Mouse (Mus musculus) kidney, embryonic 14.5 days (tissue): ENCODE measurements around the gene Ddi2. TPM values are rescaled to one million over a fixed set of nuclear protein-coding genes. Genes with fewer than 3 reads are reported as not detected.
A peak's percentile ranks its signal among the peaks of the same experiment; 100 is the strongest.

Experiments
- ATAC-seq: fragments of 200-750 bp; cut with Nextera tagmentation; 2 replicates; pipeline ENCODE4 v1.8.0; 2017; ENCODE audit warnings: moderate number of reproducible peaks, mild to moderate bottlenecking, moderate TSS enrichment, moderate library complexity; ENCODE audit not compliant: low FRiP score, low TSS enrichment
- H3K27ac ChIP-seq: fragments of 300-500 bp; sonication (generic); 2 replicates; pipeline ENCODE4 v1.5.1; 2014; ENCODE audit warnings: low read depth, mild to moderate bottlenecking, low read length, moderate library complexity, mixed read lengths
- H3K27me3 ChIP-seq: fragments of 300-500 bp; sonication (generic); 2 replicates; pipeline ENCODE4 v1.6.1; 2014; ENCODE audit warnings: mild to moderate bottlenecking, low read length; ENCODE audit not compliant: control insufficient read depth, insufficient read depth
- H3K36me3 ChIP-seq: fragments of 300-500 bp; sonication (generic); 2 replicates; pipeline ENCODE4 v1.6.1; 2014; ENCODE audit warnings: low read length, mixed read lengths; ENCODE audit not compliant: control insufficient read depth, insufficient read depth
- H3K4me1 ChIP-seq: fragments of 300-500 bp; sonication (generic); 2 replicates; pipeline ENCODE4 v1.6.1; 2014; ENCODE audit warnings: low read length, mixed read lengths; ENCODE audit not compliant: control insufficient read depth, insufficient read depth
- H3K4me2 ChIP-seq: fragments of 300-500 bp; sonication (generic); replicated peaks from 2 replicates; pipeline ENCODE4 v1.6.1; 2014; ENCODE audit warnings: low read depth, mild to moderate bottlenecking, low read length
- H3K4me3 ChIP-seq: fragments of 300-500 bp; sonication (generic); 2 replicates; pipeline ENCODE4 v1.5.1; 2014; ENCODE audit warnings: mild to moderate bottlenecking, low read length
- H3K9ac ChIP-seq: fragments of 300-500 bp; sonication (generic); 2 replicates; pipeline ENCODE4 v1.6.1; 2014; ENCODE audit warnings: low read depth, mild to moderate bottlenecking, low read length, moderate library complexity
- H3K9me3 ChIP-seq: fragments of 300-500 bp; sonication (generic); 2 replicates; pipeline ENCODE4 v1.6.1; 2016; ENCODE audit warnings: low read length; ENCODE audit not compliant: control insufficient read depth
- WGBS: fragments of 180-500 bp; shearing (Covaris S2); extraction: QIAGEN DNeasy Blood & Tissue Kit; methylation state at CpG from one replicate; pipeline ENCODE4 v1.1.7; 2014; 5-methylcytosine and 5-hydroxymethylcytosine counted together
- polyA plus RNA-seq: library from polyadenylated mRNA; unstranded; fragments of >200 nt; fragmentation: Nextera tagmentation; extraction: Ambion mirVana; gene quantifications from 2 replicates; pipeline ENCODE4 v1.2.1, GENCODE M21; 2014

The Ddi2 gene
- polyA plus RNA-seq, 1 experiment from 2014 or later, result 20.6 TPM

DNA sequence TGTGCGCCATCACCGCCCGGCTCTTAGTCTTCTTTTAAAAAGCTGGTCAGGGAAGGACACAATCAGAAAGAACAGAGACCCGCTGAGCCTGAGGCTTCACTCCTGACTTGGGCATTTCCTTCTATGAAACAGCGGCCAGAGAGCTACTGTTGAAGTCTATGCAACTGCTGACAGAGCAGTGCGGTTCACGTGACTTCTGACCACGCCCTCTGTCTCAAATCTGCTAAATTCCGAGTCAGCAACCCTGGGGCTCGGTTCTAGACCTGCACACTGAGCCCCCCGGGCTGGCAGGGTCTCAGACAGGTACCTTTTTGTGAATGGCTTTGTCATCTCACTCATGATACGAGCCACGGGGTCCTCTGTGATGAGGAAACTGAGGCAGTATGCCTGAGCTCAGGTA, 50.9 kb downstream of the Ddi2 start:
- H3K4me1 ChIP-seq, result no peaks in the 10 kb centered on the region
- no peak overlapping the region for H3K9ac ChIP-seq
- ATAC-seq, result no peak
- no peak overlapping the region for H3K4me2 ChIP-seq
- H3K4me3 ChIP-seq, result no peak overlapping the region
- no peaks in the 10 kb centered on the region for H3K36me3 ChIP-seq
- 74% methylated on average over 13 of the region's 13 CpGs for WGBS
- no peak overlapping the region for H3K27ac ChIP-seq
- H3K27me3 ChIP-seq, result no peaks in the 10 kb centered on the region
- H3K9me3 ChIP-seq, result no peaks in the 10 kb centered on the region

DNA sequence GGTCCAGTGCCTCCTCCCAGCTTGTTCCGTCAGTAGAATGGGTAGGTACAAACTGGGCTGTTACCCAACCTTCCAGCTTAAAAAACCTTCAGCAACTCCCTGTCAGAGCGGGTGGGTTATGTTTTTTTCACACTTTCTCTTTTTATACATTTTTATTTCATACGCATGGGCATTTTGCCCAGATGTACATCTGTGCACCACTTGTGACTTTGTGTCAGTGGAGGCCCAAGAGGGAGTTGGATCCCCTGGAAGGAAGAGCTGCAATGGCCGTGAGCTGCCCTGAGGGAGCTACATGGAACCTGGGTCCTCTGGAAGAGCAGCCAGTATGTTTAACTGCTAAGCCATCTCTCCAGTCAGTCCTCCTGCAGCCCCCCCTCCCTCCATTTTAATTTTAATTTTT, 51.8 kb downstream of the Ddi2 start:
- WGBS, result 79% methylated on average over 4 of the region's 4 CpGs
- Histone ChIP-seq H3K27ac (no peak overlapping the region), H3K9ac (no peak overlapping the region), H3K4me1 (no peaks in the 10 kb centered on the region), H3K9me3 (no peaks in the 10 kb centered on the region), H3K36me3 (no peaks in the 10 kb centered on the region), H3K4me3 (no peak overlapping the region), H3K4me2 (no peak overlapping the region), H3K27me3 (no peaks in the 10 kb centered on the region)
- no peak for ATAC-seq

DNA sequence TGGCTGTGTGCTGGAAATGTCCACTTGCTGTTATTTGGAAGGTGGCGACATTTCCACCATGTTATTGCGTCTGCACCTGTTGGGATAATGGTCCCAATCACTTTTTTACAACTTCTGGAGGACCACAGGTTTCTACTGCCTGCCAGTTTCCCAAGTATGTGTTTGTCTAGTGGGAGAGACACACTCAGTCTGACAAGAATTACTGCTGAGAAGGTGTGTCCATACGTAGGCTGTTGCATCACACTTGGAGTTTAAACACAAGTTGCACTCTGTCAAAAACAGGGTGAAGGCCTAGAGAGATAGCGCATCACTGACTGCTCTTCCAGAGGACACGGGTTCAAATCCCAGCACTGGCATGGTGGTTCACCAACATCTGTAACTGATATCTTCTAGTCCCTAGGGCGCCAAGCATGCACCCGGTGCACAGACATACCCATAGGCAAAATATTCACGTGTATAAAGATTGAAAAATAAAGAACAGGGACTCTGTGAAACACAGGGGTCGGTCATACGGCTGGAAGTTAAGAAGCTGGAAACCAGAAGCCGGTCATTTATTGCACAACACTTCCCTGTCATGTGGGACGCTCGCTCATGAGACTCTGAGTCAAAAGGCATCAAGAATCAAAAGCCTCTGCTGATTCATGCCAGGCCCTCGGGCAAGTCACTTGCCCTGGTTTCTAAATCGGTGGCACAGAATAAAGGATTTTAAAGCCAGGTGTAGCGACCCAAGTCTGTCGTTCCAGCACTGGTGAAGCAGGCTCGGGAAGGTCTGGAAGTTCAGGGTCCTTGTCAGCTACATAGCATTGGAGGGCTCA, 53.1 kb downstream of the Ddi2 start:
- Histone ChIP-seq H3K4me1 (peaks cover 1% of the 10 kb centered on the region; the same call in 1 of the 2 replicates), H3K4me2 (no peak overlapping the region), H3K27me3 (no peaks in the 10 kb centered on the region), H3K9ac (no peak overlapping the region), H3K36me3 (no peaks in the 10 kb centered on the region), H3K27ac (no peak overlapping the region), H3K9me3 (no peaks in the 10 kb centered on the region), H3K4me3 (no peak overlapping the region)
- no peak for ATAC-seq
- WGBS, result 82% methylated on average over 18 of the region's 18 CpGs

DNA sequence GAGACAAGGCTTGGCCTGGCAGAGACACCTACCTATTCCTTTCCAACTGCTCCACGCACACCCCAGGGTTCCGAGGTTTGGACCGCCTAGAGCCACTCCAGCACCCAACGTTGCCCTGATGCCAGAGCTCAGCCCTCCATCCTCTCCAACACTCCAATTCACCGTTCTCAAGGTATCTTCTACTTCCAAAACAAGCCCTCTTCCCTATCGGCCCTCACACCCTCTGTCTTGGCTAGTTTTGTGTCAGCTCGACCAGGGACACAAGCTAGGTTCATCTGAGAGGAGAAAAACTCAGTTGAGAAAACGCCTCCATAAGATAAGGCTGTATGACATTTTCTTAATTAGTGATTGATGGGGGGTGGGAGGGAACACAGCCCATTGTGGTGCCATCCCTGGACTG, 58.4 kb downstream of the Ddi2 start, which contains the start of gene Plekhm2:
Plekhm2 (minus strand) TSS at position 101 of the 400 bp plus-strand sequence.
- H3K27me3 ChIP-seq, result no peaks in the 10 kb centered on the region
- no peaks in the 10 kb centered on the region for H3K9me3 ChIP-seq
- H3K4me3 ChIP-seq, result peak within 1 kb of the TSS; percentile 89
- ATAC-seq, result peak; percentile 5; the same call in 1 of the 2 replicates
- H3K9ac ChIP-seq, result peak within 1 kb of the TSS; percentile 92
- WGBS, result 70% methylated on average over 8 of the region's 8 CpGs
- H3K36me3 ChIP-seq, result peaks cover 16% of the 10 kb centered on the region; the same call in 1 of the 2 replicates
- H3K27ac ChIP-seq, result peak within 1 kb of the TSS; percentile 67
- peaks cover 10% of the 10 kb centered on the region for H3K4me1 ChIP-seq
- peak within 1 kb of the TSS; percentile 92 for H3K4me2 ChIP-seq

DNA sequence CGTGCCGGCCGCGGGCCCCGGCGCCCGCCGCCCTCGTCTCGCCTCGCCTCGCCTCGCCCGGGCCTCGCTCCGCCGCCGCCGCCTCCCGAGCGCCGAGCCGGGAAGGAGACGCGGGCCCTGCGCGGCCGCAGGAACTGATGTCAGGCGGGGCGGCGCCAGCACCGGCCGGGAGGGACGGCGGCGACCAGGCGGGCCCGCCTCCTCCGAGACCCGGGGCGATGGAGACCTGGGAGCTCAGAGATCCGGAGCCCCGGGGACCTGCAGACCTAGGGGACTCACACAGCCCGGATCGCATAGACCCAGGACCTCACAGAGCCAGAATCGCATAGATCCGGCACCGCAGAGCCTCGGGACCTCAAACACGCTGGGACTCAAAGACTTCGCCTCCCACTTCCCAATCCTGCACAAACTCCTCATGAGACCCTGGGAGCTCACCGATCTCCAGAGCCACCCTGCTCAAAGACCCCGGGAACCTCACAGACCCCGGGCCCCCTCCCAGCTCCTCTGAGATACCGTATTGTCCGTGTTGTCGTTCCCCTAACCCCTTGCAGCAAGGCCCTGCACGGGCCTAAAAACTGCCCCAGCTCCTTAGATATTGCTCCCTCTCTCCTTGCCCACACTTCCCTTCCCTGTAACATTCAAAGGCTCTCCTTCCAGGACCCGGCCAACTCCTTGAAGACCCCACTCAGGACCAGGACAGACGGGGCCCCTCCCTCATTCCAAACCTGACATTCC, 59.0 kb downstream of the Ddi2 start:
- Histone ChIP-seq H3K4me3 (peak overlapping the region; percentile 89), H3K36me3 (peaks cover 21% of the 10 kb centered on the region; the same call in 1 of the 2 replicates), H3K9me3 (no peaks in the 10 kb centered on the region), H3K27ac (peak overlapping the region; percentile 67), H3K4me2 (peak overlapping the region; percentile 92), H3K27me3 (no peaks in the 10 kb centered on the region), H3K9ac (peak overlapping the region; percentile 92), H3K4me1 (peaks cover 10% of the 10 kb centered on the region)
- WGBS, result 2% methylated on average over 49 of the region's 60 CpGs
- ATAC-seq, result peak; percentile 85

DNA sequence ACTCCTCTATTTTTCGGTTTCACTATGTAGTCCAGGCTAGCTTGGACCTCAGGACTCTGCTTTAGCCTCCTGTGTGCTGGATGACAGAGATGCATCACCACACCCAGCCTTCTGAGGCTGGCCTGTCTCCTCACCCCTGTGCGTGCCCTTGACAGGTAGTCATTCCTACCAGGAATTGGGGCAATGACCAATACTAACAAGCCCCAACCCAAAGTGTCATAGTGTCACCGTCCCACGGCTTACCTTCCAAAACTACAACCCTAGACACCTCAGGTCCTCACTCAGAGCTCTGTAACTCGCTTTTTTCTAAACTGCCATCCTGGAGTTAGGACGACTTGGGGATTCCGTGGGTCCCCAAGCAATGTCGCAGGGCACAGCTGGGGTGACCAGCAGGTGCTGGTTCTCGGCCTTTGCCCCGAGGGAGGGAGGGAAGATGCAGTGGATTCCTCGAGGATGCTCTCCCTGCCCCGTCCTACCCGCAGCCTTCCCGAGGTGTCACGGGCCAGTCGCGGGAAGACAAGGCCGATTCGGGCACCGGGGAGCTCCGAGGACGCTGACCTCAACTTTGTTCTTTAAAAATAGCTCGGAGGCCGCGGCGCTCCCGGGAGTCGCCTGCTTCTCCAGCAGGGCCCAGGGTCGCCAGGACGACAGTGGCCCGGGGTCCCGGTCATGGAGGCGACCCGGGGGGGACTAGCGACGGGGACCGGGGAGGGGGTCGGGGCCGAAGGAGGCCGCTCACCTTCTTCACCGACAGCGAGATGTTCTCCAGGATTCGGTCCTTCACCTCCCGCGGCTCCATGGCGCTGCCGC, 59.9 kb downstream of the Ddi2 start:
- 4% methylated on average over 42 of the region's 47 CpGs for WGBS
- Histone ChIP-seq H3K27me3 (no peaks in the 10 kb centered on the region), H3K4me3 (peak overlapping the region; percentile 89), H3K4me2 (peak overlapping the region; percentile 92), H3K4me1 (peaks cover 10% of the 10 kb centered on the region), H3K9ac (peak overlapping the region; percentile 92), H3K36me3 (peaks cover 25% of the 10 kb centered on the region; the same call in 1 of the 2 replicates), H3K9me3 (no peaks in the 10 kb centered on the region), H3K27ac (peak overlapping the region; percentile 24; the same call in 1 of the 2 replicates)
- peak; percentile 34; the same call in 1 of the 2 replicates for ATAC-seq

DNA sequence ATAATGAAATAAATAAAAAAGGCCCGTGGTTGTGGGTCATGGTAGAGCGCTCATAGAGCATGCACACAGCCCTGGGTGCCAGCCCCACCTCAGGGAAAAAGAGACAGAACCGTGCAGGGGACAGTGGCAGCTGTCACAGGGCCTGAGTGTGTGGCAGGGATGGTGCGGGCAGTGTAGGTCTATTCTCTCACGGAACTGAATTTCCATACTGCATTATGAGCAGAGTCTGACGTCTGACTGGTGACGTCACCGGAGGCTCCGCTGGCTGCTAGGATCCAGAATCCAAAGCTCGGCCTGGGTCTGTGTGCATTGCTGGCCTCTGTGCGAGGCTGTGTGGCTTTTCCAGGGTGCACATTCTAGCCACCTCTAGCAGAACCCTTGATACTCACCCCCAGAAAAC, 62.3 kb downstream of the Ddi2 start:
- H3K27ac ChIP-seq, result no peak overlapping the region
- H3K9ac ChIP-seq, result no peak overlapping the region
- H3K36me3 ChIP-seq, result peaks cover 33% of the 10 kb centered on the region; the same call in 1 of the 2 replicates
- no peak for ATAC-seq
- no peak overlapping the region for H3K4me2 ChIP-seq
- no peaks in the 10 kb centered on the region for H3K27me3 ChIP-seq
- peaks cover 10% of the 10 kb centered on the region for H3K4me1 ChIP-seq
- no peaks in the 10 kb centered on the region for H3K9me3 ChIP-seq
- 92% methylated on average over 11 of the region's 11 CpGs for WGBS
- H3K4me3 ChIP-seq, result no peak overlapping the region

DNA sequence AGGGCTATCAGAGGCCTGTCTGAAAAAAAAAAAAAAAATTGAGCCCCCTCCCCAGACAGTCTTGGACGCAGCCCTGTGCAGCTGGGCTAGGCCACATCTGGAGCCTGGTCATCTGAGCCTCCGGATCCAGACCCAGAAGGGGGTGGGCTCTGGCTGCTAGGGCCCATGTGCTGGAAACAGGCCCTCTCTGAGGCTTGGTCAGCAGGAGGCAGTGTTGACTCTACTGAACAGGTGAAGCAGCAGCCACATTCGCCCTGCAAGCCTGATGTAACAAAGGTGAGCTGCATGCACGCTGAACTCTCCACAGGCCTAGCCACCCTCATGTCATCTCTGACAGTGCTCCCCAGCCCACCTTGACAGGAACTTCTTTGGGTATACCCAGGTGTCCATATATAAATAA, 63.5 kb downstream of the Ddi2 start:
- peaks cover 33% of the 10 kb centered on the region; the same call in 1 of the 2 replicates for H3K36me3 ChIP-seq
- ATAC-seq, result no peak
- 73% methylated on average over 4 of the region's 4 CpGs for WGBS
- H3K27me3 ChIP-seq, result no peaks in the 10 kb centered on the region
- H3K9me3 ChIP-seq, result no peaks in the 10 kb centered on the region
- no peak overlapping the region for H3K27ac ChIP-seq
- H3K4me2 ChIP-seq, result no peak overlapping the region
- peaks cover 5% of the 10 kb centered on the region for H3K4me1 ChIP-seq
- no peak overlapping the region for H3K4me3 ChIP-seq
- no peak overlapping the region for H3K9ac ChIP-seq
